Mouse (Mus musculus): Measurements from ENCODE around the gene Ntng2. TPM values are rescaled to one million over a fixed set of nuclear protein-coding genes. Genes with fewer than 3 reads are reported as not detected.
A peak's percentile ranks its signal among the peaks of the same experiment; 100 is the strongest.

Ntng2 gene
- polyA plus RNA-seq, 1 experiment: 44.7 TPM

DNA sequence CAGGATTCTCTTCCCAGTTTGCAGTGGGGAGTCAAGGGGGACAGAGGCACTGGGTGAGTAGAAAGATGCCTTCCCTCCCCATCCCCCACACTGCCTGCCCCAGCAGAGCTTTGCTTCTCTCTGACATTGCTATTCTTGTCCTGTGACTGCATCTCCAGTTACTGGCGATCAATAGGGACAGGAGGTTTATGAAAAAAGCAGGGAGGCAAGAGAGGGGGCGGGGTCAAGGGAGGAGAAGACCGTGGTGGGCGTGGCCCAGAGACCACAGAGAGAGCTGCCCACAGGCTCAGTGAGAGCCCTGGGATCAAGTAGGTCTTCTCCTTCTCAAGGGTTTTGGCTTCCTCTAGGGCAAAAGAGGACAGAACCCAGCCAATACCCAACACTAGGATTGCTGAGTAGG is 30.5 kb downstream of the Ntng2 start:
- Histone ChIP-seq H3K4me1 (ENCODE audit: control insufficient read depth, insufficient read depth, low read length) (no peaks in the 10 kb centered on the region), H3K4me3 (replicated peaks; ENCODE audit: extremely low read depth, low read depth, low read length) (no peak overlapping the region)
- WGBS: 17% methylated on average over 4 of the region's 4 CpGs
- DNase-seq: no peak
- TF ChIP-seq POLR2A (IDR thresholded peaks at IDR 0.05; ENCODE audit: borderline replicate concordance, extremely low read depth, low read depth, low read length): no peak
- no peak for TF ChIP-seq CTCF (IDR thresholded peaks at IDR 0.05; ENCODE audit: insufficient read depth, low read length)

- TF ChIP-seq POLR2A (IDR thresholded peaks at IDR 0.05; ENCODE audit: borderline replicate concordance, extremely low read depth, low read depth, low read length) (no peak), CTCF (IDR thresholded peaks at IDR 0.05; ENCODE audit: insufficient read depth, low read length) (no peak)
- Histone ChIP-seq H3K4me3 (replicated peaks; ENCODE audit: extremely low read depth, low read depth, low read length) (no peak overlapping the region), H3K4me1 (ENCODE audit: control insufficient read depth, insufficient read depth, low read length) (no peaks in the 10 kb centered on the region)
- DNase-seq: no peak
- WGBS: 88% methylated on average over 5 of the region's 5 CpGs
These were observed 34.0 kb downstream of the Ntng2 start for GRCm38 (mm10) chr2:29218831-29219230.

DNA sequence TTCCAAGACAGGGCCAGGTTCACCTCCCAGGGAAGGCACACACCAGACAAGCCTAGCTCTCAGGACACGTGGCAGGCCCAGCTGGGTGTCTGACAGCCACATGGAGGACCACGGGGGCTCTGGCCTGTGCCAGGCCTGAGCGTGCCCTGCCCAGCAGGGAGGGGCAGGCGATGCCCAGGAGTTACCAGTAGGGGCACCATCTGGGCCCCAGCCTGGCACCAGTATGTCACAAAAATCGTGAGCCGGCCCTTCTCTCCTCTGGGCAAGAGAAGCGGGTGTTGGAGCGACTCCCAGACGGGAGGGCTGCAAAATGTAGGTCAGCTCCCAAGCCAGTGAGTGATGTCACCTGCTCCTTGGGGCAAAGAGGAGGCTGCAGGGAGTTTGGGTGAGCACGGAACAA is 34.9 kb downstream of the Ntng2 start:
- DNase-seq: no peak
- WGBS: 55% methylated on average over 10 of the region's 10 CpGs
- no peak overlapping the region for H3K4me3 ChIP-seq (replicated peaks; ENCODE audit: extremely low read depth, low read depth, low read length)
- H3K4me1 ChIP-seq (ENCODE audit: control insufficient read depth, insufficient read depth, low read length): no peaks in the 10 kb centered on the region
- TF ChIP-seq CTCF (IDR thresholded peaks at IDR 0.05; ENCODE audit: insufficient read depth, low read length): no peak
- TF ChIP-seq POLR2A (IDR thresholded peaks at IDR 0.05; ENCODE audit: borderline replicate concordance, extremely low read depth, low read depth, low read length): no peak

DNA sequence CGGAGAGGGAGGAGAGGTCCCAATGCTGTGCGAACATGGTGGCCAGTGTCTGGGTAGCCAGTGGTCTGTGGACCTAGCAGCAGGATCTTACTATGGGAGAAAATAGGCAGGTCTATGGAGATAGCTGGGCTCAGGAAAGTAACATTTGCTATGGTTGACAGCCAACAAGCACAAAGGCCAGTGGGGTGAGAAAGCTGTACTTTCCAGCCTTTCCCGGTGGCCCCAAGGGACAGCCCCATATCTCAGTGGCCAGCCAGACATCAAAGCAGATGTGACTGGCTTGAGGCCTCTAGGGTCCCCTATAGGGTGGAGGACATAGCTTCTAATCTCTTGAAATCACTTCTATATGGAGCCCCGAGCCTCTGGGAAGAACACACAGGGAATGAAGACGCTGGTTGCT is 35.8 kb downstream of the Ntng2 start:
- TF ChIP-seq CTCF (IDR thresholded peaks at IDR 0.05; ENCODE audit: insufficient read depth, low read length) (no peak), POLR2A (IDR thresholded peaks at IDR 0.05; ENCODE audit: borderline replicate concordance, extremely low read depth, low read depth, low read length) (no peak)
- no peak for DNase-seq
- Histone ChIP-seq H3K4me3 (replicated peaks; ENCODE audit: extremely low read depth, low read depth, low read length) (no peak overlapping the region), H3K4me1 (ENCODE audit: control insufficient read depth, insufficient read depth, low read length) (no peaks in the 10 kb centered on the region)
- WGBS: 88% methylated on average over 5 of the region's 5 CpGs

GRCm38 (mm10) chr2:29216286-29217012 is 36.4 kb downstream of the Ntng2 start:
- peak; percentile 42; the same call in 1 of the 2 replicates for TF ChIP-seq CTCF (IDR thresholded peaks at IDR 0.05; ENCODE audit: insufficient read depth, low read length)
- TF ChIP-seq POLR2A (IDR thresholded peaks at IDR 0.05; ENCODE audit: borderline replicate concordance, extremely low read depth, low read depth, low read length): no peak
- Histone ChIP-seq H3K4me3 (replicated peaks; ENCODE audit: extremely low read depth, low read depth, low read length) (no peak overlapping the region), H3K4me1 (ENCODE audit: control insufficient read depth, insufficient read depth, low read length) (no peaks in the 10 kb centered on the region)
- WGBS: 56% methylated on average over 8 of the region's 8 CpGs
- DNase-seq: no peak

DNA sequence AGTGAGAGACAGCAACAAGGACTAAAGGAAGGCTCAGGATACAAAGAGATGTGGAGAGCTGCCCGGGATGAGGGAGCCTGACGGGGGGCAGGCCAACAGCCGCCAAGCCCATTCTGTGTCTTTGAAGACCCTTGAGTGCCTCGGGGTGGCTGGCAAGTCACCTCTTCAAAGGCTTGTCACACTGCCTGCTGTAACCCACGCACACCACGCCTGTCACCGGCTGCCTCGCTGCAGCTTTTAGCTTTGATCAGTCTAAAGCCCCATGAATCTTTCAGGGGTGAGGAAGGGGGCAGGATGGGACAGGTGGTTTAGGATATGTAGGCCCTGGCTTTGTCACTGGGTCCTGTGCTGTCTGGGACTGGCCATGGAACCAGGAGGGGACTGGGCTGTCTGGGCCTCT is 46.6 kb downstream of the Ntng2 start:
- H3K4me3 ChIP-seq (replicated peaks; ENCODE audit: extremely low read depth, low read depth, low read length): no peak overlapping the region
- no peaks in the 10 kb centered on the region for H3K4me1 ChIP-seq (ENCODE audit: control insufficient read depth, insufficient read depth, low read length)
- DNase-seq: no peak
- TF ChIP-seq CTCF (IDR thresholded peaks at IDR 0.05; ENCODE audit: insufficient read depth, low read length) (no peak), POLR2A (IDR thresholded peaks at IDR 0.05; ENCODE audit: borderline replicate concordance, extremely low read depth, low read depth, low read length) (no peak)
- WGBS: 41% methylated on average over 8 of the region's 8 CpGs

DNA sequence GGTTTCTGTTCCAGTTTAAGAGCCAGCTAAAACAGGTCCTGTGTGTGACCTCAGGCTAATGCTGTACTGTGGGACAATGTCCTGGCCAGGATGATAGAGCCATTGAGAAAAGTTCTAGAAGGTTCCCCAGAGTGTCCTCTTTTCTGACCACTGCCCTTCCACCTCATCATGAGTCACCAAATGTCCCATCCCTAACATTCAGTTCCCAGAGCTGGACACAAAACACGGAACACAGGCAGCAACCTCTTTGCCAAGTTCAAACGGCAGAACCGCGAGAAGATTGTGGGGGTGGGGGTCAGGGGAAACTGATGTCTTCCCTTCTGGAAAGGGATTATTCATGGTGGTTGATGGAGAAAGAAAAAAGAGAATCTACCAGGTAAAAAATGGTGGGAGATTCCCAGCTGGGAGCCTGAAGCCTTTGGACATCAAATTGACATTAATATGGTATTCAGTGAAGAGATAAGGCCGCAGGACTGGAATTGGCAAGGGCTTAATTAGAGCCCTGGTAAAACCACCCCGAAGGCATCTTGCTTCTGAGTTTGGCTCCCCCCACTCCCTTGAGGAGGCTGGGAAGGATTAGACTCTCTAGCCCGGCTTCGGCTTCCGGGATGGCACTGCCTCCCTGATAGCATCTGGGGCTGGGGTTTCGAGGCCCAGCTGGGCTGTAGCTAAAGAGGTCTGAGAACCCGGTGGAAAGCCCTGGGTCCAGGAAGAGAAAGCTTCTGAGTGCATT is 51.4 kb downstream of the Ntng2 start:
- no peak for TF ChIP-seq POLR2A (IDR thresholded peaks at IDR 0.05; ENCODE audit: borderline replicate concordance, extremely low read depth, low read depth, low read length)
- Histone ChIP-seq H3K4me3 (replicated peaks; ENCODE audit: extremely low read depth, low read depth, low read length) (no peak overlapping the region), H3K4me1 (ENCODE audit: control insufficient read depth, insufficient read depth, low read length) (no peaks in the 10 kb centered on the region)
- DNase-seq: no peak
- WGBS: 59% methylated on average over 11 of the region's 11 CpGs

- 2% methylated on average over 3 of the region's 3 CpGs for WGBS
- Histone ChIP-seq H3K4me3 (replicated peaks; ENCODE audit: extremely low read depth, low read depth, low read length) (no peak overlapping the region), H3K4me1 (ENCODE audit: control insufficient read depth, insufficient read depth, low read length) (peaks cover 2% of the 10 kb centered on the region; the same call in 1 of the 2 replicates)
- DNase-seq: peak; percentile 24
- no peak for TF ChIP-seq POLR2A (IDR thresholded peaks at IDR 0.05; ENCODE audit: borderline replicate concordance, extremely low read depth, low read depth, low read length)
- peak; percentile 63 for TF ChIP-seq CTCF (IDR thresholded peaks at IDR 0.05; ENCODE audit: insufficient read depth, low read length)
These were observed 52.9 kb downstream of the Ntng2 start for GRCm38 (mm10) chr2:29199909-29200308.

GRCm38 (mm10) chr2:29198446-29198845 is 54.4 kb downstream of the Ntng2 start:
- DNase-seq: no peak
- Histone ChIP-seq H3K4me1 (ENCODE audit: control insufficient read depth, insufficient read depth, low read length) (peaks cover 5% of the 10 kb centered on the region; the same call in 1 of the 2 replicates), H3K4me3 (replicated peaks; ENCODE audit: extremely low read depth, low read depth, low read length) (no peak overlapping the region)
- 78% methylated on average over 5 of the region's 5 CpGs for WGBS
- no peak for TF ChIP-seq POLR2A (IDR thresholded peaks at IDR 0.05; ENCODE audit: borderline replicate concordance, extremely low read depth, low read depth, low read length)
- TF ChIP-seq CTCF (IDR thresholded peaks at IDR 0.05; ENCODE audit: insufficient read depth, low read length): no peak

DNA sequence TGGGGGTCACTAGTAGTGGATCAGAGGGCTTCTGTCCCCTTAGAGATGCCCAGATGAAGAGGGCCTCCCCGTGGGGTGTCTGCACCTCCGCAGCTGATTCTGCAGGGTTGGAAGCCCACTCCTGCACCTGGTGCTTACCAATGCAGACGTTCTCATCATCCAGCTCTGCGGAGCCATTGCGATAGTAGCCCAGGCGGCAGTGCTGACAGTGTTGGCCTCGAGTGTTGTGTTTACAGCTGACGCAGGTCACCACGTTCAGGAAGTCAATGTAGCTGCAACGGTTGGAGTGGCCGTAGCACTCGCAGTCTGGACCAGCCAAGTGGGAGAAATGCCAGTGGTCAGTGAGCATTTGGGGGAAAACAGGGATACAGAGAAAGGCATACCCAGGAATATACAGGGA is 56.0 kb downstream of the Ntng2 start:
- 56% methylated on average over 12 of the region's 12 CpGs for WGBS

More for the DNA sequence above, 56.0 kb downstream of the Ntng2 start:
- Histone ChIP-seq H3K4me1 (ENCODE audit: control insufficient read depth, insufficient read depth, low read length) (peaks cover 5% of the 10 kb centered on the region; the same call in 1 of the 2 replicates), H3K4me3 (replicated peaks; ENCODE audit: extremely low read depth, low read depth, low read length) (no peak overlapping the region)
- DNase-seq: no peak
- no peak for TF ChIP-seq POLR2A (IDR thresholded peaks at IDR 0.05; ENCODE audit: borderline replicate concordance, extremely low read depth, low read depth, low read length)
- TF ChIP-seq CTCF (IDR thresholded peaks at IDR 0.05; ENCODE audit: insufficient read depth, low read length): no peak

All from lung, adult 2 months (tissue).